Mouse (Mus musculus) MEL (cell line): ENCODE data around the gene Kctd11. TPM values are rescaled to one million over a fixed set of nuclear protein-coding genes. Genes with fewer than 3 reads are reported as not detected.

Experiments used
- DNase-seq: peaks from one replicate; pipeline ENCODE4 v3.0.0; 2011; ENCODE audit warnings: low read depth, low spot score
- H3K27ac ChIP-seq: 2 replicates; pipeline ENCODE4 v1.5.1; 2012; ENCODE audit warnings: low read depth, mild to moderate bottlenecking, control low read depth, low read length, moderate library complexity; ENCODE audit not compliant: control insufficient read depth
- H3K27me3 ChIP-seq, 2 experiments: fragments of 150-350 bp in 1 of 2; sonication (generic) in 1 of 2; 2 replicates each; pipeline ENCODE4 v1.6.1; 2012; ENCODE audit warnings: low read length in 2 of 2, mild to moderate bottlenecking in 2 of 2, improper control_type of control experiment in 1 of 2, moderate library complexity in 1 of 2; ENCODE audit not compliant: insufficient read depth in 2 of 2, control insufficient read depth in 1 of 2
- H3K36me3 ChIP-seq, 2 experiments: 2 replicates each; pipeline ENCODE4 v1.6.1; 2012 to 2014; ENCODE audit warnings: low read length in 2 of 2, improper control_type of control experiment in 1 of 2, inconsistent platforms in 1 of 2, mild to moderate bottlenecking in 1 of 2; ENCODE audit not compliant: insufficient read depth in 2 of 2, control insufficient read depth in 1 of 2
- H3K4me1 ChIP-seq, 2 experiments: fragments of 150-350 bp in 1 of 2; sonication (generic) in 1 of 2; 2 replicates each; pipeline ENCODE4 v1.6.1; 2012; ENCODE audit warnings: low read length in 2 of 2, improper control_type of control experiment in 1 of 2, mild to moderate bottlenecking in 1 of 2; ENCODE audit not compliant: insufficient read depth in 2 of 2, control insufficient read depth in 1 of 2
- H3K4me3 ChIP-seq, 2 experiments: fragments of 150-350 bp in 1 of 2; sonication (generic) in 1 of 2; 2 replicates each; pipeline ENCODE4 v1.5.1; 2012; ENCODE audit warnings: low read depth in 2 of 2, low read length in 2 of 2, mild to moderate bottlenecking in 2 of 2, moderate library complexity in 2 of 2, control low read depth in 1 of 2, improper control_type of control experiment in 1 of 2; ENCODE audit not compliant: control insufficient read depth in 1 of 2, insufficient read depth in 1 of 2
- H3K79me2 ChIP-seq: 2 replicates; pipeline ENCODE4 v1.6.1; 2012; ENCODE audit warnings: mild to moderate bottlenecking, low read length, moderate library complexity; ENCODE audit not compliant: control insufficient read depth, poor library complexity, insufficient read depth
- H3K9ac ChIP-seq: 2 replicates; pipeline ENCODE4 v1.6.1; 2012; ENCODE audit warnings: low read depth, mild to moderate bottlenecking, control low read depth, low read length, moderate library complexity; ENCODE audit not compliant: control insufficient read depth, poor library complexity, severe bottlenecking
- H3K9me3 ChIP-seq: fragments of 150-350 bp; sonication (generic); replicated peaks from 2 replicates; pipeline ENCODE4 v1.6.1; 2012; ENCODE audit warnings: mild to moderate bottlenecking, low read length, improper control_type of control experiment, moderate library complexity; ENCODE audit not compliant: insufficient read depth
- BHLHE40 ChIP-seq: IDR thresholded peaks from 2 replicates; pipeline ENCODE4 v1.6.1; 2012; ENCODE audit warnings: low read depth, mild to moderate bottlenecking, inconsistent platforms, low read length, improper control_type of control experiment, borderline replicate concordance
- CTCF ChIP-seq, 3 experiments: IDR thresholded peaks in 2 of 3; conservative IDR thresholded peaks in 1 of 3; 2 replicates each; pipeline ENCODE4 v1.5.1; 2011 to 2012; ENCODE audit warnings: low read length in 3 of 3, low read depth in 2 of 3, mild to moderate bottlenecking in 2 of 3, improper control_type of control experiment in 1 of 3, inconsistent platforms in 1 of 3, mixed read lengths in 1 of 3, moderate library complexity in 1 of 3; ENCODE audit not compliant: control insufficient read depth in 1 of 3, insufficient read depth in 1 of 3, poor library complexity in 1 of 3, severe bottlenecking in 1 of 3
- ELF1 ChIP-seq: IDR thresholded peaks from 2 replicates; pipeline ENCODE4 v1.6.1; 2014; ENCODE audit warnings: low read depth, mild to moderate bottlenecking, inconsistent platforms, low read length, improper control_type of control experiment, moderate library complexity
- GABPA ChIP-seq: IDR thresholded peaks from 2 replicates; pipeline ENCODE4 v1.6.1; 2012; ENCODE audit warnings: low read depth, mild to moderate bottlenecking, inconsistent platforms, low read length, improper control_type of control experiment, moderate library complexity
- GATA1 ChIP-seq: IDR thresholded peaks from 2 replicates; pipeline ENCODE4 v1.6.1; 2011; ENCODE audit warnings: low read depth, low read length, improper control_type of control experiment
- HCFC1 ChIP-seq: IDR thresholded peaks from 2 replicates; pipeline ENCODE4 v1.6.1; 2012; ENCODE audit warnings: low read depth, mild to moderate bottlenecking, inconsistent platforms, low read length, improper control_type of control experiment, moderate library complexity
- JUND ChIP-seq: IDR thresholded peaks from 2 replicates; pipeline ENCODE4 v1.6.1; 2011; ENCODE audit warnings: low read depth, mild to moderate bottlenecking, improper control_type of control experiment, low read length
- KAT2A ChIP-seq: conservative IDR thresholded peaks from 2 replicates; pipeline ENCODE4 v1.6.1; 2012; ENCODE audit warnings: low read depth, low read length, improper control_type of control experiment, inconsistent platforms
- MXI1 ChIP-seq: IDR thresholded peaks from 2 replicates; pipeline ENCODE4 v1.6.1; 2011; ENCODE audit warnings: mild to moderate bottlenecking, low read depth, low read length, improper control_type of control experiment
- MYB ChIP-seq: IDR thresholded peaks from 2 replicates; pipeline ENCODE4 v1.6.1; 2011; ENCODE audit warnings: mild to moderate bottlenecking, low read depth, low read length, improper control_type of control experiment
- MYC ChIP-seq: IDR thresholded peaks from 2 replicates; pipeline ENCODE4 v1.6.1; 2011; ENCODE audit warnings: low read depth, mild to moderate bottlenecking, low read length, improper control_type of control experiment, moderate library complexity
- NELFE ChIP-seq: IDR thresholded peaks from 2 replicates; pipeline ENCODE4 v1.6.1; 2011; ENCODE audit warnings: low read depth, low read length, improper control_type of control experiment
- NRF1 ChIP-seq: IDR thresholded peaks from 2 replicates; pipeline ENCODE4 v1.6.1; 2014; ENCODE audit warnings: low read depth, mild to moderate bottlenecking, inconsistent platforms, low read length, improper control_type of control experiment, moderate library complexity; ENCODE audit not compliant: poor library complexity, insufficient read depth, severe bottlenecking
- POLR2A ChIP-seq, 2 experiments: IDR thresholded peaks; 2 replicates each; pipeline ENCODE4 v1.6.1; 2011 to 2012; ENCODE audit warnings: low read length in 2 of 2, mild to moderate bottlenecking in 2 of 2, control low read depth in 1 of 2, improper control_type of control experiment in 1 of 2, low read depth in 1 of 2, moderate library complexity in 1 of 2; ENCODE audit not compliant: control insufficient read depth in 1 of 2, insufficient read depth in 1 of 2, poor library complexity in 1 of 2
- POLR2AphosphoS2 ChIP-seq: IDR thresholded peaks from 2 replicates; pipeline ENCODE4 v1.6.1; 2011; ENCODE audit warnings: low read length, improper control_type of control experiment
- POLR2AphosphoS5 ChIP-seq: IDR thresholded peaks from 2 replicates; pipeline ENCODE4 v1.6.1; 2012; ENCODE audit warnings: low read depth, borderline replicate concordance, mild to moderate bottlenecking, inconsistent platforms, low read length, moderate library complexity, mixed read lengths
- RAD21 ChIP-seq: IDR thresholded peaks from 2 replicates; pipeline ENCODE4 v1.6.1; 2011; ENCODE audit warnings: mild to moderate bottlenecking, low read depth, low read length, improper control_type of control experiment
- RCOR1 ChIP-seq: IDR thresholded peaks from 2 replicates; pipeline ENCODE4 v1.6.1; 2012; ENCODE audit warnings: low read depth, mild to moderate bottlenecking, inconsistent platforms, low read length, improper control_type of control experiment
- SIN3A ChIP-seq: IDR thresholded peaks from 2 replicates; pipeline ENCODE4 v1.6.1; 2012; ENCODE audit warnings: low read length, improper control_type of control experiment, inconsistent platforms
- SMC3 ChIP-seq: IDR thresholded peaks from 2 replicates; pipeline ENCODE4 v1.6.1; 2011; ENCODE audit warnings: low read depth, low read length, improper control_type of control experiment
- TAL1 ChIP-seq: IDR thresholded peaks from 2 replicates; pipeline ENCODE4 v1.6.1; 2012; ENCODE audit warnings: mild to moderate bottlenecking, inconsistent platforms, low read length, moderate library complexity, mixed read lengths
- TBP ChIP-seq: IDR thresholded peaks from 2 replicates; pipeline ENCODE4 v1.8.0; 2011; ENCODE audit warnings: low read depth, low read length, improper control_type of control experiment
- TCF12 ChIP-seq: IDR thresholded peaks from 2 replicates; pipeline ENCODE4 v1.6.1; 2014; ENCODE audit warnings: low read depth, mild to moderate bottlenecking, inconsistent platforms, low read length, improper control_type of control experiment, moderate library complexity
- UBTF ChIP-seq: IDR thresholded peaks from 2 replicates; pipeline ENCODE4 v1.6.1; 2012; ENCODE audit warnings: low read depth, mild to moderate bottlenecking, inconsistent platforms, low read length, improper control_type of control experiment, moderate library complexity, borderline replicate concordance; ENCODE audit not compliant: insufficient read depth
- USF2 ChIP-seq, 2 experiments: IDR thresholded peaks; 2 replicates each; pipeline ENCODE4 v1.6.1; 2011 to 2012; ENCODE audit warnings: improper control_type of control experiment in 2 of 2, low read length in 2 of 2, borderline replicate concordance in 1 of 2, inconsistent platforms in 1 of 2, low read depth in 1 of 2, mild to moderate bottlenecking in 1 of 2; ENCODE audit not compliant: insufficient read depth in 1 of 2
- ZC3H11A ChIP-seq: IDR thresholded peaks from 2 replicates; pipeline ENCODE4 v1.6.1; 2012; ENCODE audit warnings: low read depth, mild to moderate bottlenecking, inconsistent platforms, low read length, improper control_type of control experiment
- ZKSCAN1 ChIP-seq: IDR thresholded peaks from 2 replicates; pipeline ENCODE4 v1.6.1; 2012; ENCODE audit warnings: low read depth, mild to moderate bottlenecking, inconsistent platforms, low read length, improper control_type of control experiment, moderate library complexity
- polyA plus RNA-seq, 2 experiments: library from polyadenylated mRNA; stranded (reverse) in 1 of 2; unstranded in 1 of 2; fragments of >175 nt in 1 of 2; fragments of >200 nt in 1 of 2; gene quantifications; 2 replicates each; pipeline versions ENCODE4 v1.2.1 to v1.2.4; 2012; ENCODE audit warnings: low replicate concordance in 2 of 2, low read depth in 1 of 2; ENCODE audit not compliant: insufficient read length in 2 of 2, insufficient read depth in 1 of 2, missing spikeins in 1 of 2
- total RNA-seq: library from RNA; depleted of rRNA; stranded (reverse); fragments of 300-350 nt; gene quantifications from 2 replicates; pipeline ENCODE4 v1.2.3, GENCODE M21; 2012

Gene Kctd11
- total and polyA plus RNA-seq, 3 experiments: 0.19 to 0.49 TPM; not detected in 1

- TF ChIP-seq TBP (no peak), POLR2AphosphoS2 (no peak), MYC (peak; percentile 57), ZKSCAN1 (no peak), NRF1 (no peak), BHLHE40 (no peak), USF2 (IDR thresholded peaks at IDR 0.05; ENCODE audit: borderline replicate concordance in 1 of 2, insufficient read depth in 1 of 2, low read depth in 1 of 2, low read length in 2 of 2) (no peak), MYB (no peak), SMC3 (no peak), SIN3A (no peak), ZC3H11A (no peak), POLR2A (IDR thresholded peaks at IDR 0.05; ENCODE audit: control insufficient read depth in 1 of 2, insufficient read depth in 1 of 2, low read depth in 1 of 2, low read length in 2 of 2, poor library complexity in 1 of 2) (peak; percentile 69 to 93; a peak in 3 of 4 replicates), ELF1 (no peak), RAD21 (no peak), GATA1 (no peak)
Measured at GRCm38 (mm10) chr11:69834001-69834549, 47.1 kb downstream of the Kctd11 start (continued).

- Histone ChIP-seq H3K9me3 (no peaks in the 10 kb centered on the region), H3K79me2 (peaks cover 1% of the 10 kb centered on the region; the same call in 1 of the 2 replicates), H3K4me1 (peaks cover 7 to 22% of the 10 kb centered on the region in 2 experiments), H3K4me3 (peak overlapping the region; percentile 47 to 55), H3K9ac (peak overlapping the region; percentile 74), H3K27me3 (no peaks in the 10 kb centered on the region; a peak in 1 of 4 replicates), H3K36me3 (peaks cover 2 to 10% of the 10 kb centered on the region in 2 experiments; a peak in 2 of 4 replicates), H3K27ac (peak overlapping the region; percentile 46)
- DNase-seq: peak; percentile 89
- TF ChIP-seq HCFC1: no peak
- TF ChIP-seq RAD21: no peak
- TF ChIP-seq NELFE: no peak
- no peak for TF ChIP-seq UBTF
- peak; percentile 52 for TF ChIP-seq TBP
- no peak for TF ChIP-seq POLR2AphosphoS5
- TF ChIP-seq SIN3A: no peak
- TF ChIP-seq ZC3H11A: no peak
- no peak for TF ChIP-seq RCOR1
- no peak for TF ChIP-seq MXI1
- peak; percentile 45; the same call in 1 of the 2 replicates for TF ChIP-seq GATA1
- TF ChIP-seq ZKSCAN1: peak; percentile 64; the same call in 1 of the 2 replicates
- TF ChIP-seq GABPA: no peak
- 0 out of 2 replicates have a peak, but pooled peaks have one; percentile 14 for TF ChIP-seq TAL1
- peak; percentile 4; the same call in 1 of the 2 replicates for TF ChIP-seq SMC3
- TF ChIP-seq ELF1: no peak
- TF ChIP-seq CTCF (IDR thresholded peaks at IDR 0.05 in 2 of 3, conservative IDR thresholded peaks at IDR 0.05 in 1 of 3; ENCODE audit: control insufficient read depth in 1 of 3, insufficient read depth in 1 of 3, low read depth in 2 of 3, low read length in 3 of 3, poor library complexity in 1 of 3, severe bottlenecking in 1 of 3): no peak
- no peak for TF ChIP-seq JUND
- TF ChIP-seq POLR2AphosphoS2: peak; percentile 40; the same call in 1 of the 2 replicates
- TF ChIP-seq TCF12: peak; percentile 29; the same call in 1 of the 2 replicates
- no peak for TF ChIP-seq KAT2A
Measured at GRCm38 (mm10) chr11:69833554-69833953, 47.7 kb downstream of the Kctd11 start.
